Mouse (Mus musculus) myocyte (in vitro differentiated cells): Measurements from ENCODE around the gene Gstcd.

ENCODE experiments used
- CEBPB ChIP-seq: IDR thresholded peaks from 2 replicates; pipeline ENCODE4 v1.6.1; 2011; ENCODE audit warnings: mild to moderate bottlenecking, moderate library complexity; ENCODE audit not compliant: poor library complexity, insufficient read depth, severe bottlenecking
- E2F4 ChIP-seq: IDR thresholded peaks from one replicate; pipeline ENCODE4 v1.6.1; 2011; ENCODE audit warnings: mild to moderate bottlenecking, control low read depth, moderate library complexity; ENCODE audit not compliant: insufficient read depth
- POLR2A ChIP-seq: IDR thresholded peaks from one replicate; pipeline ENCODE4 v1.6.1; 2011; ENCODE audit warnings: low read depth, mild to moderate bottlenecking, control low read depth, moderate library complexity; ENCODE audit not compliant: insufficient read length
- TCF12 ChIP-seq: IDR thresholded peaks from one replicate; pipeline ENCODE4 v1.6.1; 2011; ENCODE audit warnings: mild to moderate bottlenecking, control low read depth; ENCODE audit not compliant: poor library complexity, insufficient read depth, severe bottlenecking
- TCF3 ChIP-seq: IDR thresholded peaks from one replicate; pipeline ENCODE4 v1.6.1; 2011; ENCODE audit warnings: low read depth, control low read depth; ENCODE audit not compliant: insufficient read length

GRCm38 (mm10) chr3:132948298-132948795, 143.5 kb downstream of the Gstcd start:
- no peak for TF ChIP-seq TCF12
- no peak for TF ChIP-seq POLR2A
- TF ChIP-seq E2F4: no peak
- TF ChIP-seq TCF3: no peak
- no peak for TF ChIP-seq CEBPB
